Mouse (Mus musculus) heart, embryonic 10.5 days (tissue): Measurements from ENCODE around the gene Cytip. TPM values are rescaled to one million over a fixed set of nuclear protein-coding genes. Genes with fewer than 3 reads are reported as not detected.

Experiments used
- DNase-seq: peaks from one replicate; pipeline ENCODE4 v3.0.0-alpha.2; 2017; ENCODE audit warnings: low spot score
- H3K27ac ChIP-seq: fragments of 300-500 bp; sonication (generic); 2 replicates; pipeline ENCODE4 v1.5.1; 2016; ENCODE audit warnings: mild to moderate bottlenecking
- H3K27me3 ChIP-seq: fragments of 300-500 bp; sonication (generic); 2 replicates; pipeline ENCODE4 v1.6.1; 2016; ENCODE audit warnings: mild to moderate bottlenecking; ENCODE audit not compliant: poor library complexity, insufficient read depth, severe bottlenecking
- H3K36me3 ChIP-seq: fragments of 300-500 bp; sonication (generic); 2 replicates; pipeline ENCODE4 v1.6.1; 2016; ENCODE audit warnings: mild to moderate bottlenecking, moderate library complexity
- H3K4me1 ChIP-seq: fragments of 300-500 bp; sonication (generic); 2 replicates; pipeline ENCODE4 v1.6.1; 2016; ENCODE audit warnings: mild to moderate bottlenecking
- H3K4me3 ChIP-seq: fragments of 300-500 bp; sonication (generic); 2 replicates; pipeline ENCODE4 v1.5.1; 2016; ENCODE audit warnings: mild to moderate bottlenecking, moderate library complexity
- H3K9me3 ChIP-seq: fragments of 300-500 bp; sonication (generic); 2 replicates; pipeline ENCODE4 v1.6.1; 2016; ENCODE audit warnings: mild to moderate bottlenecking, moderate library complexity
- WGBS: fragments of 180-500 bp; shearing (Covaris S2); methylation state at CpG from one replicate; pipeline ENCODE4 v1.1.7; 2016; 5-methylcytosine and 5-hydroxymethylcytosine counted together
- polyA plus RNA-seq: library from polyadenylated mRNA; unstranded; fragments of >200 nt; fragmentation: Nextera tagmentation; extraction: Ambion mirVana; gene quantifications from 2 replicates; pipeline ENCODE4 v1.2.1, GENCODE M21; 2016

Gene Cytip
- polyA plus RNA-seq, 1 experiment from 2014 or later: 0.39 TPM

GRCm38 (mm10) chr2:58158539-58158938 is 36.8 kb downstream of the Cytip start:
- 90% methylated on average over 5 of the region's 5 CpGs for WGBS

GRCm38 (mm10) chr2:58158107-58158506 is 37.2 kb downstream of the Cytip start:
- no peaks in the 10 kb centered on the region for H3K36me3 ChIP-seq
- whole genome bisulfite sequencing: 74% methylated on average over 2 of the region's 2 CpGs
- no peak overlapping the region for H3K4me3 ChIP-seq
- no peaks in the 10 kb centered on the region for H3K27me3 ChIP-seq
- H3K27ac ChIP-seq: no peak overlapping the region
- no peaks in the 10 kb centered on the region for H3K9me3 ChIP-seq
- 0 out of 2 replicates have a peak, but pooled peaks cover 4% of the 10 kb centered on the region for H3K4me1 ChIP-seq
- no peak for DNase-seq

More at GRCm38 (mm10) chr2:58158539-58158938, 36.8 kb downstream of the Cytip start:
- H3K4me3 ChIP-seq: no peak overlapping the region
- no peaks in the 10 kb centered on the region for H3K27me3 ChIP-seq
- H3K27ac ChIP-seq: no peak overlapping the region
- H3K36me3 ChIP-seq: no peaks in the 10 kb centered on the region
- no peaks in the 10 kb centered on the region for H3K9me3 ChIP-seq
- H3K4me1 ChIP-seq: 0 out of 2 replicates have a peak, but pooled peaks cover 4% of the 10 kb centered on the region
- DNase-seq: no peak

GRCm38 (mm10) chr2:58157466-58157865 is 37.9 kb downstream of the Cytip start:
- Histone ChIP-seq H3K27ac (no peak overlapping the region), H3K36me3 (no peaks in the 10 kb centered on the region), H3K4me3 (no peak overlapping the region), H3K9me3 (no peaks in the 10 kb centered on the region), H3K27me3 (no peaks in the 10 kb centered on the region), H3K4me1 (0 out of 2 replicates have a peak, but pooled peaks cover 4% of the 10 kb centered on the region)
- 91% methylated on average over 5 of the region's 5 CpGs for WGBS
- no peak for DNase-seq

- Histone ChIP-seq H3K4me3 (no peak overlapping the region), H3K4me1 (0 out of 2 replicates have a peak, but pooled peaks cover 4% of the 10 kb centered on the region), H3K27ac (no peak overlapping the region), H3K36me3 (no peaks in the 10 kb centered on the region), H3K9me3 (no peaks in the 10 kb centered on the region), H3K27me3 (no peaks in the 10 kb centered on the region)
- 80% methylated on average over 5 of the region's 5 CpGs for WGBS
- no peak for DNase-seq
Measured at GRCm38 (mm10) chr2:58156495-58157392, 38.6 kb downstream of the Cytip start.

- Histone ChIP-seq H3K4me1 (0 out of 2 replicates have a peak, but pooled peaks cover 4% of the 10 kb centered on the region), H3K27me3 (no peaks in the 10 kb centered on the region), H3K9me3 (no peaks in the 10 kb centered on the region), H3K27ac (no peak overlapping the region), H3K4me3 (no peak overlapping the region), H3K36me3 (no peaks in the 10 kb centered on the region)
- WGBS: 70% methylated on average over 5 of the region's 5 CpGs
- DNase-seq: no peak
Measured at GRCm38 (mm10) chr2:58156108-58156415, 39.3 kb downstream of the Cytip start.

- DNase-seq: no peak
- Histone ChIP-seq H3K27me3 (no peaks in the 10 kb centered on the region), H3K27ac (no peak overlapping the region), H3K36me3 (no peaks in the 10 kb centered on the region), H3K9me3 (no peaks in the 10 kb centered on the region), H3K4me1 (0 out of 2 replicates have a peak, but pooled peaks cover 4% of the 10 kb centered on the region), H3K4me3 (no peak overlapping the region)
- WGBS: 82% methylated on average over 7 of the region's 7 CpGs
Measured at GRCm38 (mm10) chr2:58155271-58156107, 39.8 kb downstream of the Cytip start.

DNA sequence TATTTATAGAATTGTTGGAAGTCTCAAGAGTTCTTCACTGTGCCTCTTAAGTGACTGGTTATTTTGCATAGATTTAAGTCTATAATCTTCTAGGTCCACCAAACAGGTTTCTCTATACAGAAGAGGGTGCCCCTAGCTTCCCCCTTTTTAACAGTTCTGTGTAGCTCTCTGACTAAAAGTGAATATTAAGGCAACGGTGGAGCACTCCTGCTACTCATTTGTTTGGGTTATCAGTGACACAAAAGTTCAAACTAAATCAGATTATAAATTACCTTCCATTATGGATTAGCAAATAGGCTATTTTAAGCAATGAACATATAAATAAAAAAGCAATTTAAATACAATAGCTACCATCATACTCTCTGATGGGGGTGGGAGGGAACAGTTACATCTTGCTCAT is 40.8 kb downstream of the Cytip start:
- H3K4me1 ChIP-seq: 0 out of 2 replicates have a peak, but pooled peaks cover 4% of the 10 kb centered on the region
- 78% methylated on average over 1 of the region's 1 CpGs for WGBS
- no peak for DNase-seq
- no peaks in the 10 kb centered on the region for H3K27me3 ChIP-seq
- H3K4me3 ChIP-seq: no peak overlapping the region
- no peaks in the 10 kb centered on the region for H3K9me3 ChIP-seq
- H3K36me3 ChIP-seq: no peaks in the 10 kb centered on the region
- no peak overlapping the region for H3K27ac ChIP-seq

DNA sequence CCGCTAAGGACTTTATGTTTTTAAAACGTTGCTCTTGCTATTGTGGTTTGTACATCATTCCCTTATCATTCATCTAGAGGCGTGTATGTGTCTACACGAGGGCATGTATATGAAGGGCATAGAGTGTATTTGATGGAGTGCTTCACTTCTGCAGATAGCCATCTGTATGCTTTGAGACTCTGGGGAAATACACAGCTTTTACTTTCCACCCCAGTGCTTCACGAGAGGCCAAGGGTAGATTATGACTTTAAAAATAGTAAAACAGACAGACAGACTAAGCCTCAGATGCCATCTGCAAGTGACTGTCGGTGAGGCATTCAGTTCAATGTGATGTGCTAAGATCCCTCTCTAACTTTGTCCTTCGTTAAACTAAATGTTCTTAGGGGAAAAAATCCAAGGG is 41.6 kb downstream of the Cytip start:
- Histone ChIP-seq H3K4me3 (no peak overlapping the region), H3K36me3 (no peaks in the 10 kb centered on the region), H3K9me3 (no peaks in the 10 kb centered on the region), H3K27ac (no peak overlapping the region), H3K4me1 (0 out of 2 replicates have a peak, but pooled peaks cover 4% of the 10 kb centered on the region), H3K27me3 (no peaks in the 10 kb centered on the region)
- DNase-seq: no peak
- WGBS: 66% methylated on average over 7 of the region's 7 CpGs

- WGBS: 87% methylated on average over 7 of the region's 7 CpGs
- Histone ChIP-seq H3K27me3 (no peaks in the 10 kb centered on the region), H3K9me3 (no peaks in the 10 kb centered on the region), H3K27ac (no peak overlapping the region), H3K36me3 (no peaks in the 10 kb centered on the region), H3K4me1 (no peaks in the 10 kb centered on the region), H3K4me3 (no peak overlapping the region)
- no peak for DNase-seq
Measured at GRCm38 (mm10) chr2:58149983-58150405, 45.3 kb downstream of the Cytip start.

DNA sequence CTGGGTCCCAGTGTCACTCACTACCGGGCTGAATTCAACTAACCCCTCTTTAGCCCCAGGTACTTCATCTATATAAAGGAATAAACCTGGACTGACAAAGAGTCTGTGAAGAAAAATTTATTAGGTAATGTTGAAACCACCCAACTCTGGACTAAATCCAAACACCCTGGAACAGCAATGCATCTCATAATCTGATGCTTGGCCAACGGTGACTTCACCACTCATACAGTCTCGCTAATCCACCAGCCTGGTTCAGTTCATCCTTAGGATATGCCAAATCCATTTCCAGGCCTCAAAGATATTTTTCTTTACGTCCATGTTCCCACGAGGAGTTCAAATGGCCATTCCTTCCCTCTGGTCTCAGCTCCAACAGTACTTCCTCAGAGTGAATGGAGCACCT is 48.8 kb downstream of the Cytip start:
- no peaks in the 10 kb centered on the region for H3K9me3 ChIP-seq
- no peaks in the 10 kb centered on the region for H3K36me3 ChIP-seq
- H3K4me3 ChIP-seq: no peak overlapping the region
- H3K4me1 ChIP-seq: no peaks in the 10 kb centered on the region
- DNase-seq: no peak
- H3K27ac ChIP-seq: no peak overlapping the region
- 81% methylated on average over 5 of the region's 5 CpGs for WGBS
- no peaks in the 10 kb centered on the region for H3K27me3 ChIP-seq

DNA sequence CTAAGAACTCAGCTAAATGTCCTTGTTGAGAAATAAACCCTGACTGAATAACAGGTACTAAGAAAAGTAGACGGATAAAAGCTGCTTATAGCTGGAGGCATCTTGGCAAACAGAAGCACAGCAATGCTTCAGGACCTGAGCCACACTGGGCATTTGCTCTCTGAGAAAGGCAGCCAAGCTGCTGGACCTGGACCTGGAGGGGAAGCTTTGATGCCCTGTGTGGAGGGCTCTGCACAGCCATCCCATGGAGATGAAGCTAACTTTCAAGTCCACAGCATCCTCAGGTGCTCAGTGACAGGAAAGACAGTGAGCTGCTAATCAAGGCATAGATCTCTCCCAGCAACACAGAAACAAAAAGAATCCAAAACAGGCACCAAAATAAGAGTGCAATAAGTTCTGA is 54.8 kb downstream of the Cytip start:
- DNase-seq: no peak
- H3K4me1 ChIP-seq: no peaks in the 10 kb centered on the region
- no peak overlapping the region for H3K27ac ChIP-seq
- no peak overlapping the region for H3K4me3 ChIP-seq
- H3K9me3 ChIP-seq: no peaks in the 10 kb centered on the region
- no peaks in the 10 kb centered on the region for H3K36me3 ChIP-seq
- H3K27me3 ChIP-seq: no peaks in the 10 kb centered on the region
- WGBS: 81% methylated on average over 1 of the region's 1 CpGs

- 77% methylated on average over 5 of the region's 5 CpGs for WGBS
- H3K27me3 ChIP-seq: no peaks in the 10 kb centered on the region
Measured at GRCm38 (mm10) chr2:58138611-58139010, 56.7 kb downstream of the Cytip start.

GRCm38 (mm10) chr2:58137676-58138075 is 57.7 kb downstream of the Cytip start:
- Histone ChIP-seq H3K36me3 (no peaks in the 10 kb centered on the region), H3K27ac (no peak overlapping the region), H3K27me3 (no peaks in the 10 kb centered on the region), H3K4me1 (no peaks in the 10 kb centered on the region), H3K9me3 (no peaks in the 10 kb centered on the region), H3K4me3 (no peak overlapping the region)
- 76% methylated on average over 7 of the region's 7 CpGs for WGBS
- DNase-seq: no peak

More at GRCm38 (mm10) chr2:58138611-58139010, 56.7 kb downstream of the Cytip start:
- Histone ChIP-seq H3K9me3 (no peaks in the 10 kb centered on the region), H3K4me3 (no peak overlapping the region), H3K36me3 (no peaks in the 10 kb centered on the region), H3K27ac (no peak overlapping the region), H3K4me1 (no peaks in the 10 kb centered on the region)
- DNase-seq: no peak
